ENCODE assay signal across 14 mouse cellular contexts in the genomic region with DNA sequence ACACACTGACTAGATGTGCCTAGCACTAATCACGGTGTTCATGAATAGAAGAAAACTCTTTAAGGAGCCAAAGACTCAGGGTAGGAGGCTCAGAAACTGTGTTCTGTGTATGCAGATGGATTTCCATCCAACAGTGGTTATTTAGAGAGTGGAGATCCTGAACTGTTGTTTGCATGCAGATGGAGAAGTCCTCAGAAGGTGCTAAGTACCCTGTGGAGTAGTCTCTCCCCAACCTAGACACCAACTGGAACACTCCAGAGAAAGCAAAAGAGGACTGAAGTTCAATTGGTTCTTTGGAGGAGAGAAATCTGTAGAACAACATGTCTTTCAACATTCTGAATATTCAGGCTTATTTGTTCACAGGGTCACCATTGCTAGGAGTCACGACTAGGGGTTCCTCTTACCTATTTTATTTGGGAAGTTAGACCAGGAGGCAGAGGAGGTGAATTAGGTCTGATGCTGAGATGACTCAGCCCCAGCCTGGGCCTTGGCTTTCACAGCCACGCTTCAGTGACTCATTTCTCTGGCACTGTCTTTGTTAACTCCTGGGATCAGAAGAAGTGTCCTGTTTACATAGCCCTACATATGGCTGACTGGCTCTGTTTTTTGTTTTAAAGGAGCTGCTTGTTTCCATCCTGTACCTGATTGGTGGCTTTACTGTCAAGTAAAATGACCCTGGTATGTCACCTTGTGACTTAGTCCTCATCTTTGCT.
DNase-seq lines count a peak whose midpoint lies in the region; ATAC-seq and TF ChIP-seq lines count a peak whose summit lies in the region.
"Had no signal": no experiment of that assay in that cellular context is flagged by ENCODE, and none has a peak within 500 bp of the region (broad histone marks: within the 10 kb centered on the region; RNA-seq: fewer than 3 reads in every experiment).

No protein-coding gene starts in this region.

- no peak overlapping the region for H3K27ac ChIP-seq in midbrain, embryonic 15.5 days
- H3K27ac ChIP-seq in midbrain, postnatal 0 days (ENCODE audit: low read depth, low read length), result no peak overlapping the region
- peak overlapping the region; percentile 54; the same call in 1 of the 2 replicates for H3K27ac ChIP-seq in embryonic fibroblast, embryonic 13.5 days (ENCODE audit: insufficient read depth, low read length)
- no peak overlapping the region for H3K27ac ChIP-seq in left cerebral cortex, adult 2 months
- H3K27ac ChIP-seq in heart, adult 2 months, result no peak overlapping the region
- H3K27ac ChIP-seq: embryonic facial prominence, embryonic 15.5 days; heart, embryonic 15.5 days; hindbrain, postnatal 0 days had no signal

- no peaks in the 10 kb centered on the region for H3K9me3 ChIP-seq in midbrain, embryonic 15.5 days
- H3K9me3 ChIP-seq in midbrain, postnatal 0 days (ENCODE audit: low read length), result no peaks in the 10 kb centered on the region
- H3K9me3 ChIP-seq: embryonic facial prominence, embryonic 15.5 days; heart, embryonic 15.5 days had no signal

- 70% methylated on average over 3 of the region's 3 CpGs for WGBS in midbrain, embryonic 15.5 days
- WGBS in midbrain, postnatal 0 days, result 79% methylated on average over 3 of the region's 3 CpGs
- 51% methylated on average over 3 of the region's 3 CpGs for WGBS in heart, adult 2 months

- H3K27me3 ChIP-seq in midbrain, embryonic 15.5 days (replicated peaks), result no peaks in the 10 kb centered on the region
- H3K27me3 ChIP-seq in midbrain, postnatal 0 days (ENCODE audit: insufficient read depth, low read length), result no peaks in the 10 kb centered on the region
- no peaks in the 10 kb centered on the region for H3K27me3 ChIP-seq in heart, adult 2 months (ENCODE audit: control insufficient read depth, insufficient read depth, low read length)
- H3K27me3 ChIP-seq: embryonic facial prominence, embryonic 15.5 days; heart, embryonic 15.5 days had no signal

- intact Hi-C loops in left cerebral cortex, adult 2 months (cut with DNase I), result loop anchor here (5.0 kb wide), 3 partner anchors 255 to 1645 kb away; no protein-coding TSS in a partner anchor
- intact Hi-C loops in heart, adult 2 months (cut with DNase I), result no loop called here

- H3K4me2 ChIP-seq in midbrain, embryonic 15.5 days, result no peak overlapping the region
- H3K4me2 ChIP-seq in midbrain, postnatal 0 days (ENCODE audit: low read depth, low read length, poor library complexity, severe bottlenecking), result no peak overlapping the region
- H3K4me2 ChIP-seq: embryonic facial prominence, embryonic 15.5 days; heart, embryonic 15.5 days; liver, embryonic 11.5 days had no signal

- TF ChIP-seq CTCF in midbrain, postnatal 0 days (IDR thresholded peaks at IDR 0.05), result no peak
- no peak for TF ChIP-seq CTCF in embryonic fibroblast, embryonic 13.5 days (IDR thresholded peaks at IDR 0.05; ENCODE audit: borderline replicate concordance, insufficient read depth, low read length)
- TF ChIP-seq CTCF in left cerebral cortex, adult 2 months (IDR thresholded peaks at IDR 0.05), result no peak
- TF ChIP-seq CTCF in heart, adult 2 months (IDR thresholded peaks at IDR 0.05), result no peak

- no peaks in the 10 kb centered on the region for H3K36me3 ChIP-seq in midbrain, embryonic 15.5 days (replicated peaks)
- no peaks in the 10 kb centered on the region for H3K36me3 ChIP-seq in midbrain, postnatal 0 days (ENCODE audit: insufficient read depth, low read length)
- H3K36me3 ChIP-seq in heart, adult 2 months (ENCODE audit: control insufficient read depth, insufficient read depth, low read length), result no peaks in the 10 kb centered on the region
- H3K36me3 ChIP-seq: embryonic facial prominence, embryonic 15.5 days; heart, embryonic 15.5 days had no signal

- peak; percentile 53; the same call in 1 of the 2 replicates for ATAC-seq in midbrain, embryonic 15.5 days (replicated peaks)
- ATAC-seq in midbrain, postnatal 0 days (ENCODE audit: low FRiP score), result no peak
- ATAC-seq: hindbrain, postnatal 0 days had no signal

- TF ChIP-seq EP300 in heart, adult 2 months (IDR thresholded peaks at IDR 0.05; ENCODE audit: insufficient read depth, low read depth, low read length), result no peak

- TF ChIP-seq POLR2A in embryonic fibroblast, embryonic 13.5 days (IDR thresholded peaks at IDR 0.05; ENCODE audit: low read depth, low read length), result no peak
- TF ChIP-seq POLR2A in heart, adult 2 months (IDR thresholded peaks at IDR 0.05; ENCODE audit: insufficient read depth, low read depth, low read length), result no peak

- no peak overlapping the region for H3K4me3 ChIP-seq in midbrain, embryonic 15.5 days
- no peak overlapping the region for H3K4me3 ChIP-seq in midbrain, postnatal 0 days (ENCODE audit: low read depth, low read length)
- no peak overlapping the region for H3K4me3 ChIP-seq in embryonic fibroblast, embryonic 13.5 days (ENCODE audit: insufficient read depth, low read length)
- no peak overlapping the region for H3K4me3 ChIP-seq in left cerebral cortex, adult 2 months
- no peak overlapping the region for H3K4me3 ChIP-seq in heart, adult 2 months
- H3K4me3 ChIP-seq: embryonic facial prominence, embryonic 15.5 days; heart, embryonic 15.5 days had no signal

- H3K4me1 ChIP-seq in midbrain, embryonic 15.5 days, result peaks cover 10% of the 10 kb centered on the region
- no peaks in the 10 kb centered on the region for H3K4me1 ChIP-seq in midbrain, postnatal 0 days (ENCODE audit: insufficient read depth, low read length)
- no peaks in the 10 kb centered on the region; the same call in 1 of the 2 replicates for H3K4me1 ChIP-seq in embryonic fibroblast, embryonic 13.5 days (ENCODE audit: control insufficient read depth, insufficient read depth, low read length)
- no peaks in the 10 kb centered on the region for H3K4me1 ChIP-seq in heart, adult 2 months (ENCODE audit: control insufficient read depth, insufficient read depth, low read length)
- H3K4me1 ChIP-seq: embryonic facial prominence, embryonic 15.5 days; heart, embryonic 15.5 days had no signal

- H3K79me2 ChIP-seq in heart, adult 2 months (replicated peaks; ENCODE audit: control insufficient read depth, insufficient read depth, low read length), result no peaks in the 10 kb centered on the region

- no peak overlapping the region for H3K9ac ChIP-seq in midbrain, embryonic 15.5 days
- no peak overlapping the region for H3K9ac ChIP-seq in midbrain, postnatal 0 days (replicated peaks; ENCODE audit: low read length, poor library complexity, severe bottlenecking)
- H3K9ac ChIP-seq in heart, adult 2 months (ENCODE audit: low read depth, low read length), result no peak overlapping the region
- H3K9ac ChIP-seq: embryonic facial prominence, embryonic 15.5 days; heart, embryonic 15.5 days had no signal

- peak; percentile 3 for DNase-seq in embryo, embryonic 9.5 days (ENCODE audit: extremely low spot score)
- DNase-seq in embryo, embryonic 10 days (ENCODE audit: low spot score), result no peak
- DNase-seq in midbrain, postnatal 0 days (ENCODE audit: low spot score), result no peak
- peak; percentile 83 for DNase-seq in brain, adult 2 months (ENCODE audit: low read depth, low spot score)
- no peak for DNase-seq in left cerebral cortex, adult 2 months (ENCODE audit: extremely low spot score in 1 of 2, low spot score in 2 of 2)
- DNase-seq in heart, adult 2 months, result no peak
- DNase-seq: gastrocnemius, postnatal 14 days; kidney, postnatal 36 days had no signal

Comparison
In these comparisons a context has a peak if more than half of its experiments do, and no peak if none do; other contexts are left out.
1. DNase-seq: peak in embryo, embryonic 9.5 days (single experiment) and brain, adult 2 months (single experiment); none in embryo, embryonic 10 days (single experiment), midbrain, postnatal 0 days (single experiment), left cerebral cortex, adult 2 months (0 of 2) and heart, adult 2 months (0 of 2).